Mouse (Mus musculus): ENCODE measurements around the gene B3galnt2.

Gene B3galnt2

DNA sequence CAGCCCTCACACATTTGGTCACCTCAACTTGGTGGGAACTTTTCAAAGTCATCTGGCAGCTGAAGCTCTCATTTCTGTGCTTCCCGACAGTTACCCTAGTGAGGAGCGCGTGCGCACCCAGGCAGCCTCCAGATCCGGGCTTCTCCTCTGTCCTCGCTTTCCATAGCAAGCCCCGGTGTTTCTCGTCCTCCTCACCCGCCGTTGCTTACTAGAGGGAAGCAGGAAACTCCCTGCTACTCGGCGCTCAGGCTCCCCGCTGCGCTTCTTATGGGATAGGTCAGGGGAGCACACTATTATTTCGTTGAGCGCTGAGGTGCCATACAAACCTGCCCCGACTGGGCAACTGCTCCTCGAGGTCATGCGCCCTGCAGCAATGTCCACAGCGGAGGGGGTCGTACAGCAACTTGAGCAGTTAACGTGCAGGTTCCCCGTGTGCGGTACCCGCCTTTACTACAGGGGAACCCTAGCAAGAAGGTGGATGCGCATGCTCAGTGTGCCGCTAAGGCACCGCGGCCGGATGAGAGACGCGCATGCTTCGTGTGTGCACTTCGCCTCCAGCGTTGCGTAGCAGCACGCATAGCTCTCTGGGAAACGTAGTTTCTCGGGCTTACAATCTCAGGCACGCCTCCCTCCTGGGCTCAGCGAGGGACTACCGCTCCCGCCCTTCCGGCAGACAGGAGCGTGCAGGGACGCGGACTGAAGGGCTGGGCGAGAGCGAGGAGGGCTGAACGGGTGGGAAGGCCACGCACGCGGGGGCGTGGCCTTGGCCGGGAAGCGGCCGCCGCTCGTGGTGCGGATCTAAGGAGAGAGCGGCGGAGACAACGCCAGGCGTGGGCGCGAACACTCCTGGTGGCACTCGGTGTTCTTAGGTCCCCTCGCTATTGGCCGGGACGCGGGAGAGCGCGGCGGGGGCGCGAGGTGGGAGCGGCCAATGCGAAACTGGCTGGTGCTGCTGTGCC is at the start of gene B3galnt2:
TSS of gene B3galnt2 (plus strand) at position 596 of the 959 bp plus-strand sequence.
- WGBS: under 1% methylated on average over 73 of the region's 78 CpGs

DNA sequence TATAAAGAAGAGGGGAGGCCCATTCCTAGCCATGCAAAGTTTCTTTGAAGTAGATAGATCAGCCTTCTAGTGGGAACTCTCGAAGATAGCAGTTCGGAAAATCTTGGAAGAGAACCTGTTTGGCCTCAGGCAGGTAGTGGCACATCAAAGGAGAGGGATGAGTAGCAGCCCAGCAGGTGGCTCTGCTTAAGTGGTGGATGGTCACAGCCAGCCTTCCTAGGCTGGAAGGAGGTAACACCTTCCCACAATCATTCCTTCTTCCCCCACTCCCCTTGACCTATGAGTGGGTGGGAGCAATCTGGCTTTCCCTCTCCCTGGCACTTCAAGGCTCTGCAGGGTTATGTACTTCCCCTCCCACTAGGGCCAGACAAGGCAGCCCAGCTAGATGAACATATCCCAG is 42.9 kb upstream of the B3galnt2 start:
- WGBS: 85% methylated on average over 2 of the region's 2 CpGs

GRCm38 (mm10) chr13:13919396-13919795 is 34.9 kb upstream of the B3galnt2 start:
- 93% methylated on average over 3 of the region's 3 CpGs for WGBS

DNA sequence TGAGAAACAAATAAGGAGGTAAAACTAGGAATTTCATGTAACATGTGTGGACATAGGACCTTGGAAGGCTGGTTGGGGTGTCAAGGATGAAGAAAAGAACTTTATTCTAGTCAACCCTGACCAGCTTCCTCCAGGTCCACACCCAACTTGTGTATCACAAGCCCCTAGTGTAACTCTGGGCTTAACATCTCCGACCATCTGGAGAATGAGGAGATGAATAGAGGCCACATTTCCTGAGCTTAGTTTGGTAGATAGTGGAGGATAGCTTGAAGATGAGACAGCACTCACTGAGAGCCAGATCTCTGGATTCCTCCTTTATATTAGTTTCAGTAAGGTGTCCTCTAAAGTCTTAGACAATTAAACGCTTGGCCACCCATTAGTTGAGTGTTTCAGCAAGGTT is 24.3 kb upstream of the B3galnt2 start:
- 84% methylated on average over 2 of the region's 2 CpGs for WGBS

DNA sequence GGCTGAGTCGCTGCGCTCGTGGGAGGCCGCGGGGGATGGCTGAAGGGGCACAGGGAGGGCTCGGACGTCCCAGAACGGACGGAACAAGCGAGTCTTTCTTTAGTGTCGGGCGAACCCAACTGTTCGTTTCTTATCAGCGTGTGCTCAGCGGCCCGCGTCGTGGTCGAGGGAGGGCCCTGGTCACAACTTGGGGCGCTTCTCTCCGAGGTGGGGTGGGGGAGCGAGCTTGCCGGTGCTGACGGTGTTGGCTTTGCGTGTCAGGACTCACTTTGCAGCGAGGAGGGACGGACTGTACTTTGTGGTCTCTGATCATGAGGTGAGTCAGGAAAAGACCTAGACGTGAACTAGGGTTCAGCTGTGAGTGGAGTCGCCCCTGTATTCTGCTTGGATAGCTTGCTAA is 662 bp downstream of the B3galnt2 start:
- under 1% methylated on average over 29 of the region's 29 CpGs for WGBS

DNA sequence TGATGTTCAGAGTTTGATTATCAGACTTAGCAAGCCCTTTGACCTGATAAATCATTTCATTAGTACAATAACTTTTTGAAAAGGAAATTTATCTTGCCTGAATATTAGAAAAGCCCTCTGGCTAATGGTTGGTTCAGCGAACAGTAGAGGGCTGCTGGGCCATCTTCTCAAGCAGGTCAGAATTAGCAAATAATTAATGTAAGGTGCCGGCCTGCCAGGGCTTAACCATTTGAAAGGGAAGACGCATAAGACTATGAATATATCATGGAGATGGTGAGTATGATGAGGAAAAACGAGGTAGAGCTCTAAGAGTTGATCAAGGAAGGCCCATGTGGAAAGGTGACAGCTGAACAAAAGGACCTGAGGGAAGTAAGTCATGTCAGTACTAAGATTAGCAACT is 2.4 kb downstream of the B3galnt2 start:
- WGBS: 88% methylated on average over 4 of the region's 4 CpGs

- WGBS: 70% methylated on average over 4 of the region's 4 CpGs
Measured at GRCm38 (mm10) chr13:13960211-13960610, 5.9 kb downstream of the B3galnt2 start.

- WGBS: 70% methylated on average over 4 of the region's 4 CpGs
Measured at GRCm38 (mm10) chr13:13961046-13961445, 6.8 kb downstream of the B3galnt2 start.

- 88% methylated on average over 19 of the region's 19 CpGs for WGBS
Measured at GRCm38 (mm10) chr13:13965388-13965964, 11.2 kb downstream of the B3galnt2 start.

GRCm38 (mm10) chr13:13966172-13966571 is 11.9 kb downstream of the B3galnt2 start:
- WGBS: 80% methylated on average over 4 of the region's 4 CpGs

- WGBS: 52% methylated on average over 4 of the region's 4 CpGs
Measured at GRCm38 (mm10) chr13:13968629-13969111, 14.4 kb downstream of the B3galnt2 start.

DNA sequence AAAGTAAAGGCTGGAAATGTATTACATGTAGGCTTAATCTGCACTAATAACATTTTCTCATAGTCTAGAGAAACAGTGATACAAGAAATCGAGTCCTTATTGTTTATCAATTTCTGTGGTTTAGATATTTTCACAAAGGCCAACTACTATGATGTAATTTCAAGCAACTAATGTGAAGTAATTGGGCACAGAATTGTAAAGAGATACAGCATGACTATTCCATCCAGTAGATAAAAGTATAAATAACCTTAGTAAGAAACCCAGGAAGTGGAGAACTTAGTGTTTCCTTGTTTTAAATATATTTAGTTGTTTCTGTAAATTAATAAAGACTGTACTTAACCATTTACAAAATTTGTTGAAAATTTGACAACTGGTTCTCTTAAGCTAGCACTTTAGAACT is 15.5 kb downstream of the B3galnt2 start:
- WGBS: 83% methylated on average over 1 of the region's 1 CpGs

DNA sequence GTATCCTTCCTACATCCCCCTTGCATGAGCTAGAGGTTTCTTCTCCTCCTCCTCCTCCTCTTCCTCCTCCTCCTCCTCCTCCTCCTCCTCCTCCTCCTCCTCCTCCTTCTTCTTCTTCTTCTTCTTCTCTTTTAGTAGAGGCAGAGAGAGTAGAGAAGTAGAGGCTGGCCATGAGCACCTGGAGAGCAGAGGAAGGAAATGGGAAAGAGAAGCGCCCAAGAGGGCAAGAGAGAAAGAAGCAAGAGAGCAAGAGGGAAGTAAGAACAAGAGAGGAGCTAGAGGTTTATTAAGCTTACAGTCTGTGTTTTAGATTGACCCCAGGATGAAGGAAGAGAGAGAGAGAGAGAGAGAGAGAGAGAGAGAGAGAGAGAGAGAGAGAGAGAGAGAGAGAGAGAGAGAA is 27.6 kb downstream of the B3galnt2 start:
- 92% methylated on average over 1 of the region's 1 CpGs for WGBS

DNA sequence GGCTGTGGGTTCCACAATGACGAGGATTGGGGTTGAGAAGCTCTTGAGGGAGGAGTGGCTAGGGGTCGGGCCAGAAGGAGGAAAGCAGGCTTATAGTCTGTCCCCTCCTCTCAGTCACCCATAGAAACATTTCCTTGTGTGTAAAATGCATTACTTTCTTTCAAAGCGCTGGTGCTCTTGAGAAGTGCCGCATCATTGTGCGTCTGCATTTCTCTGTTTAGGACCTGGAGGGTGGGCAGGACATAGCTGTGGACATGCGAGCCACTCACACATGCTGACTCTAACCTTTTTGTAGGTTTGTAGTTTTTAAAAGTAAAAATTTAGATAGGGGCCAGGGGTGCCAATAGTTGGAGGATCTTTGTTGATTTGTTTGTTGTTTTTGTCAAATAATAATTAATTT is 29.3 kb downstream of the B3galnt2 start:
- WGBS: 94% methylated on average over 6 of the region's 6 CpGs

DNA sequence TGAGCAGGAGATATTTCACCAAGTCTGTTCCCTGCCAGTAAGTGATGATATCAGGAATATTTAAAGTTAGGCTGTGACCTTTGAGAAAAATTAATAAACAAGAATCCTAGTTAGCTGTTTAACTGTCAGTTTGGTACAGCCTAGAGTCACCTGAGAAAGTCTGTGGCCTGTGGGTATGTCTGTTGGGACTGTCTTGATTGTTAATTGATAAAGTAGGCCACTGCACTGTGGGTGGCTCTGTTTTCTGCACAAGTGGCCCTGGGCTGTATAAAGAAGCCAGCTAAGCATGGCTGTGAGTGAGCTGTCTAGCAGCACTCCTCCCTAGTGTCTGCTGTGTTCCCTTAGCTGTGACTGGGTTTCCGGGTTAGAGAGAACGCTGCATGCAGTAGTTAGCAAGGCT is 34.9 kb downstream of the B3galnt2 start:
- 56% methylated on average over 2 of the region's 2 CpGs for WGBS

DNA sequence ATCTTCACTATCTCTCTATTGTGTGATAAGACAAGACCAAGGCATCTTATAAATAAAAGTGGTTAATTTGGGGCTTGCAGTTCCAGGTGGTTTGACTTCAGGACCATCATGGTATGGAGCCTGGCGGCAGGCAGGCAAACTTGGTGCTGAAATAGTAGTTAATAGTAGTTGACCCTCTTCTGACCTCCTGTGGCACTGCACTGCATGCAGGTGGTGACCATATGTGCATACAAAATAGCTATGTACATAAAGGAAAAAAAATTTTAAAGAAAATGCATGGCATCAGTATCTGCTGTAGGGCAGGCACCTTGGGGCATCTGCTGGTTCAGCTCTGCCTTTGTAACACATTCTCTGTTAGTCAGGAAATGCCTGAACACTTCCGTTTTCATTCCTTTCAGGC is 36.1 kb downstream of the B3galnt2 start:
- WGBS: 80% methylated on average over 2 of the region's 2 CpGs

DNA sequence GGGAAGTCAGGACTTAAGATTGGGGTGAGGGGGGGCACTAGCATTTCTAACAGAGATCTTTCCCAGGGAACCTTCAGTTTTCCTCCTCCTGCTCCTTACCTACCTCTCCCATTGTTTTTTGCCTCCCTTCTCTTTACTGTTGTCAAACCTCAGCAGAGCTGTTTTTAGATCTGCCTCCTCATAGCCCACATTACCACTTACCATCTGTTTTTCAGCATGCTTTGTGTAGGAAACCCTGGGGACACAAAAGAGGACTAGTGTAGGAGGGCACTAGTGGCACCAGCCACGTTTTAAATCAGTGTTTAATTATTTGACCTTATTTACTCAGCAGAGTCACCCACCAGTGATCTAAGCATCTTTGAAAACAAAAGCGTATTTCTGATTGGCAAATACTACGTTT is 38.8 kb downstream of the B3galnt2 start:
- 43% methylated on average over 3 of the region's 3 CpGs for WGBS

DNA sequence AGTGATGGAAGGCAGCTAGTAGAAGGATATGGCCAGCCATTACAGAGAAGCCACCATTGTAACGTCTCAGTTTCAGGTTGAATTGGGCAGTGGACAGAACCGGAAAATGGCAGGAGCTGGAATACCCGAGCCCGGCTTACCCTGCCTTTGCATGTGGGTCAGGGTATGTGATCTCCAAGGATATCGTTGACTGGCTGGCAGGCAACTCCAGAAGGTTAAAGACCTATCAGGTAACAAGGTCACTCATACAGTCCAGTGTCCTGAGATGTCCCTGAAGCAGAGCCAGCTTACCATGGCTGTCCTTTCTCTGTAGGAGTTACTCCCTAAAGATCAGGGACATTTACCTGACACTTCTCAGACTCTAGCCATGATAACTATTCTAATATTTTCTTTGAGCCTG is 40.8 kb downstream of the B3galnt2 start:
- 97% methylated on average over 5 of the region's 5 CpGs for WGBS

- WGBS: 90% methylated on average over 5 of the region's 5 CpGs
Measured at GRCm38 (mm10) chr13:13997476-13997875, 43.2 kb downstream of the B3galnt2 start.

DNA sequence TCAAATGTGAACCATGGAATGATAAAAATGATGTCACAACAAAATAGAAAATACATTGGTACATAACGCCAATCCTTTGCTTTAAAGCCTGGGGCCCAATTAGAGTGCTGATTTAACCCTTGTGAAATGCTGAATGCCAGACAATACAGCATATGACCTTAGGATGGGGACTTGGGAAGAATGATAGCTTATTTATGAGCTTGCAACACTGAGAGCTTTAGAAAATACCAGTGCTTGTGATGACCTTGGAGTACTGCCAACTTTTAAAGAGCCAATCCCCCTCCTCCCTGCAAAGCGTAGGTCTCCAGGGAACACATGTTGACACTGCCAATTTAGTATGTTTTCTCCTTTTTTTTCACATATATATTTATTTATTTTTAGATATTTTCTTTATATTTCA is 48.4 kb downstream of the B3galnt2 start:
- 60% methylated on average over 2 of the region's 2 CpGs for WGBS

GRCm38 (mm10) chr13:14004086-14004485 is 49.8 kb downstream of the B3galnt2 start:
- 63% methylated on average over 4 of the region's 4 CpGs for WGBS

- WGBS: 94% methylated on average over 5 of the region's 5 CpGs
Measured at GRCm38 (mm10) chr13:14004999-14005398, 50.7 kb downstream of the B3galnt2 start.

GRCm38 (mm10) chr13:14006056-14006455 is 51.8 kb downstream of the B3galnt2 start:
- 30% methylated on average over 2 of the region's 2 CpGs for WGBS
